Mouse (Mus musculus) small intestine, adult 10 weeks (tissue): ENCODE data around the gene Cmya5. TPM values are rescaled to one million over a fixed set of nuclear protein-coding genes. Genes with fewer than 3 reads are reported as not detected.

Experiments
- polyA plus RNA-seq: library from polyadenylated mRNA; stranded (reverse); fragments of 350-450 nt; fragmentation: Illumina TruSeq; extraction: RNeasy Lipid Tissue Mini Kit (QIAGEN cat#74804); gene quantifications from one replicate; pipeline ENCODE4 v1.2.3, GENCODE M21; 2014; ENCODE audit warnings: low replicate concordance

Cmya5 gene
- polyA plus RNA-seq: 0.22 TPM

GRCm38 (mm10) chr13:93144336-93145167, at the start of gene Cmya5:
Cmya5 (minus strand) TSS chr13:93144724.

DNA sequence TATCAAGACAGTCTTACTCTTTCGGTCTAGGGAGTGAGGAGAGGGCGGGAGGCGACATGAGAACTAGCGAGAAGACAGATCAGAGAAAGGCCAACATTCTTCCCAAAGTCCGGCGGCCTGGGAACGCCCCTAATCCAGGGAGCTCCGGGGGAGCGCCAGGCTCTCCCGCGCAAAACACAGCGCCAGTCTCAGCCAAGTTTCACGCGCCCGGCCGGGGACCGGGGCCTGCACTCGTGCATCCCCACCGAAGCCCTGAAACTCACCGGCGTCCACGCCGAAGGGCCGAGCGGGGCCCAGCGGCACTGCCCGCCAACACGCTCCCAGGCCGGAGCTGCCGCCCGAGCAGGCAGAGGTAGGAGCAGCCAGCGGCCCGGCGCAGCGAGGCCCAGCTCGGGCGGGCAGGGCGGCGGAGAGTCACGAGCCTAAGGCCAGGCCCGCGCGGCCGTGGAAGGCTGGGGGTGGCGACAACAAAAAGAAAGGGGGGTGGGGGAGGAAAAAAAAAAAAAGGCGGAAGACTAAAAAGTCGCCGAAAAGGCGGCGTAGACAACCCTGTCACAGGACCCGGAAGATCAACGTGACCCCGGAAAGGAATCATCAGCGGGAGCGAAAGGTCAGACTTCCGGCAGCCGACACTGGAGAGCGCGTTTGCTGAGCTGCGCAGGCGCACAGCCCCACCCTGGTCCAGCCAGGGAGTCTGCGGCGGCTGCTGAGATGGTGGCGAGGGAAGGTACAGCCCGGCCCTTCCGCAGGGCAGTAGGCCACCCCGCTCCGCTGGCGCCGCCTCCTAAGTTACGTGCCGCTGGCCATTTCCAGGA, 47.5 kb upstream of the Cmya5 start, which contains the start of gene Tent2:
Gene Tent2 (minus strand): TSS at position 555 of the 815 bp plus-strand sequence.

Other genes with a start within 250 kb of the Cmya5 start
- gene Tent2, start 47.7 kb upstream of the Cmya5 start, polyA plus RNA-seq: 181 TPM
- 47.0 TPM for gene Homer1, start 154.9 kb upstream of the Cmya5 start, polyA plus RNA-seq